Mouse (Mus musculus) NIH3T3 (cell line): ENCODE results near the gene Hbp1.

ENCODE experiments used
- DNase-seq: peaks from one replicate; pipeline ENCODE4 v3.0.0-alpha.2; 2012; ENCODE audit warnings: low read depth

The Hbp1 gene

GRCm38 (mm10) chr12:31949759-31950658 is at the start of gene Hbp1:
Hbp1 (minus strand) TSS chr12:31950535.
- peak; percentile 100 for DNase-seq

- DNase-seq = no peak
Measured at GRCm38 (mm10) chr12:31998706-31999105, 48.4 kb upstream of the Hbp1 start.

DNA sequence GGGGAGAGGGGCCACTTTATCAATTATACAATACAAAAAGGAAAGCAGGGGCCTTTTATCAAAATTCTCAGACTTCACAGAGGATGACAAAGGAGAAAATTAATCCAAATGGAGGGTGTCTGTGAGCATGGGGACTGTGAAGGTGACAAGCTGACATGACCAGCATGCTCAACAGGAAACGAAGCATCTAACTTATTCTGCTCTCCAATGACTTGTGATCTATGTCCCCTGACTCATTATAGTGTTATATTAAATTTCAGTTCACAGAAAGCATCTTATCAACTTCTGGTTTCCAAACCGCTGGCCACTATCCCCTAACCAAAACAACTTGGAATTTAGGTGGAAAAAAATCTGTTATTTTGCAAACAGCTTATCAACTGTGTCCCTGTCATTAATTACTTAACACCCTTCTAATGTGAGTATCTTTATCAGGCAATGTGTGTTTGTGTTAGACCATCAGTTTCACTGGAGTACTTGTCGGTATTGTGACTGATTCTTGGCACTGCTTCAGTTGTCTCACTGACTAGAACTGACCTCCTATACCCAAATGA is 47.1 kb upstream of the Hbp1 start:
- DNase-seq = no peak

DNA sequence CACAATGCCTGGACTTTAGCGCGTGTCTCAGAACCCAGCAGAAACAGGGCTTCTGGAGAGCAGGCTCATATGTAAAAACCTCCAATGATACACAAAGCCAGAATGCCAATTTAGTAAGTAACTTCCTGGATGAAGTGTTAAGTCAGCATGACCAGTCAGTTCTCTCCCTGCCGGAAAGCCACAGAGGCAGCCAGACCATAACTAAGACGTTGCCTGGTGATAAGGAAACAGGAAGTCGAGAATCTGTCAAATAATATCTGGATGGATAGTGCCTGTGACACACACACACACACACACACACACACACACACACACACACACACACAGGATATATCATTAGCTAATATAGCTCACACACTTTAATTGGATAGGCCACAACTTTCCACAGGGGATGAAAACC is 46.5 kb upstream of the Hbp1 start:
- peak; percentile 65 for DNase-seq

DNA sequence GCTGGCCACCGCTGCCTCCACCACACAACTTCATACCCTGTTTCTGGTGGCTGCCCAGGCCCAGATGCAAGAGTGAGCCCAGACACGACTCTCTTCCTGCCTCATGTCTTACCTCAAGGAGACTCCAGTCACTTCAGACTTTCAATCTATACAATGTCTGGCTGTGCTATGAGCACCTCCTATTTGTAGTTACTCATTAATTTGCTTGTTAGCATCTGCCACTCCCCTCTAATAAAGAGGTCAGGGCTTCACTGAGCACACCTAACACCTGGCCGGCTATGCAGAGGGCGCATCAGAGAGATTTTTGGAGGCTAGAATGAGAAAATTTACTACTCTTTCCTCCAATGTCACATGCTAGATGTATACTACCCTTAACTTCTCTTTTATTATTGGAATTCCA is 40.2 kb upstream of the Hbp1 start:
- DNase-seq = no peak

DNA sequence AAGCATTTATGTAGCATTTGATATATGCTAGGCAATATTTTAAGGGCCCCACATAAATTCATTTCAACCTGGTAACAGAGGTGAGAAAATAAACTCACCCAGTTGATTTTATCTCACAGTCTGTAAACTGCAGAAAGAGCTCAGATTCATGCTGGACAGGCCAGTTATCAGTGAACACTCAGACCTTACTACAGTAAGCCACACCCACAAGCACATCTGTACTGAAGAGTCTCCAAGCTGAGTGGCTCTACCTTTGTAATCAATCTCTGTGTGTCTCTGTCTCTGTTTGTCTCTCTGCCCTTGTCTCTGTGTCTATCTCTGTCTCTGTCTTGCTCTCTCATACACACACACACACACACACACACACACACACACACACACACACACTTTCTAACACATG is 39.4 kb upstream of the Hbp1 start:
- DNase-seq = no peak

DNA sequence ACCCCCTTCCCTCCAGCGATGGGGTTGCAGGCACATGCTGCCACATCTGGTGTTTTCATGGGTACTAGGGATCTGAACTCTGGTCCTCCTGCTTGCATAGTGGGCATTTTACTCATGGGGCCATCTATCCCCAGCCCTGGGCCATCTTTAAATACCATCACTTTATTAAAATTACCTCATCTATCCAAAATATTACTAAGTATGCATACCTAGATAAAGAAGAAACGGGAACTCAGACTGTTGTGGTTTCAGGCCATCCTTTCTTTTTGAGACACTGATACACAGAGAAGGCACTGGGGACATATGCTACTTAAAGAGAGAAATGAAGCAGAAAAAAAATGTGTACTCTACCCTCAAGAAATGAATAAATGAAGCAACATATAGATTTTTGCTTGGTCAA is 36.1 kb upstream of the Hbp1 start:
- no peak for DNase-seq

DNA sequence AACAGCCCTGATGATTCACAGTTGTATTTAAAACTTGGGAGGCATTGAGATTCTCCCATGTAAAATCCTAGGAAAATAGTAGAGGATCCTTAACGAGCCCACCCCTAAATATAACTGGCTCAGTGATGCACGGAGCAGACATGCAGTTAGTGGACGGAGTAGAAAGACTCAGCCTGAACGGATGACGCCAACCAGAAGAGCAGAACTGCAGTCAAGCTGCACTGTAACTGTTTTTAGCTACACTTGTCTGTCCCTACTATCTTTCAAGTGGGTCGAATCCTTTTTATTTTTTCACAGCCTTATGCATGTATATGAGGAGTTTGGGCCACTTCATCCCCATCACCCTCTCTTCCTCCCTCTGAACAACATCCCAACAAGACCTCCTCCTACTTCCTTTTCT is 35.4 kb upstream of the Hbp1 start:
- no peak for DNase-seq

- DNase-seq = no peak
Measured at GRCm38 (mm10) chr12:31984664-31985063, 34.3 kb upstream of the Hbp1 start.

DNA sequence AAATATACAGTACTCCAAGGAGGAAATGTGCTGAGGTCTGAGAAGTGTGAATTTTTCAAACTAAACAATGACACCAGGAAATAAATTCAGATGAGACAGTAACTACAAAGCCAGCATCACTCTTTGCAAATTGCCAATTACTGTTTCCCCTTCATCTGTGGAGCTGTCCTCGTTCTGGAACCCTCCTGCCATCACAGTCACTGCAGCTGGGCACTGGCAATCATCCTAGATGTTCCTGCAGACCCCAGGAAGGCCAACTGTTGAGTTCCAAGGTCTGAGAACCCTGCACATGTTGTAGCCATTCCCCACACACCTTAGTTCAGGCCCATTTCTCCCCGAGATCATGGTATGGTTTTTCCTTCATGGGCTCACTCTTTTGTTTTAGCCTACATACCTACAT is 33.9 kb upstream of the Hbp1 start:
- DNase-seq = no peak

DNA sequence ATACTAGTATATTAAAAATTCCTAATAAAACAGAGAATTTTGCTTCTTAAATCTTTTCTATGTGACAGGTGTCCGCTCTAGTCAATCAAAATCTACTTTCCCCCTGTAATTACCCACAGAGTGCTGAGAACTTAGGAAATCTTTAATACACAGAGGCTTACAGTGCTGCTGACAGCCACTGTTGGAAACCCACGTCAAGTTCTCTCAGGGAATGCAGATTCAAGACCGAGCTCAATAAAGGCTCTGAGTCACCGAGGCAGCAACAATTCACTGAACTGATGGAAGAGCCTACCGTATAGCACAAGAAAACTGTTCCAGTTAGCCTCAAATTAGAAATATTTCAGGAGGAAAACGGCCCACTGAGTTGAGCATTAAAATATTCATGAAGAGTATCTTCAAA is 33.4 kb upstream of the Hbp1 start:
- no peak for DNase-seq

- no peak for DNase-seq
Measured at GRCm38 (mm10) chr12:31983238-31983637, 32.9 kb upstream of the Hbp1 start.

- no peak for DNase-seq
Measured at GRCm38 (mm10) chr12:31977613-31978195, 27.4 kb upstream of the Hbp1 start.

- DNase-seq = peak; percentile 32
Measured at GRCm38 (mm10) chr12:31976544-31976943, 26.2 kb upstream of the Hbp1 start.

DNA sequence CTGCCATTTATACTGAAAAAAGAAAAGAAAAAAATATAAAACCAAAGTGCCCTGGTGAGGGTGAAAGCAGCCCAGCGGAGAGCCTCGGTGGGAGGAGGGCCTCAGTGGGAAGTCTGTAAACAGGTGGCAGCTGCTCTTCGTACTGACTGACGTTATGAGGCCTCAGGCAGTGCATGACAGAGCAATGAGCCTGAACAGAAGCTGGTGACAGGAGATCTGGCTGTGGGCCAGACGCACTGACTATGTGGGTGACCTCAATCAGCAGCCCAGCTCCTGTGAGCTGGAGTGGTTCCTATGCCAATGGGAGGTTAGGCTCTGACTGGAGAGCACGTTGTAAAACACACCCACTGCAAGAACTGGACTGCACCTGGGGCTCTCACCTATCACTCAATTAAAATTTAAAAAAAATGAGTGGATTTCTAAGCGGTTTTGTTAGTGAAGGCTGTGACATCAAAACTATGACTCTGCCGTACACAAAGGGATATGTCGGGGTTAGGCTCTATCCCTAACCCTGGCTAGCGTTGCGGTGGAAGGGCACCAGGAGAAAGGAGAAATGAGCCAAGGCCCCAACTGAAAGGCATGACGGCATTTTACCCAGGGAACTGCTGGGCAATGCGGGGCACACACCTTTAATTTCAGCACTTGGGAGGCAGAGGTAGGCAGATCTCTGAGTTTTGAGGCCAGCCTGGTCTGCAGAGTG is 23.3 kb upstream of the Hbp1 start:
- DNase-seq = no peak

DNA sequence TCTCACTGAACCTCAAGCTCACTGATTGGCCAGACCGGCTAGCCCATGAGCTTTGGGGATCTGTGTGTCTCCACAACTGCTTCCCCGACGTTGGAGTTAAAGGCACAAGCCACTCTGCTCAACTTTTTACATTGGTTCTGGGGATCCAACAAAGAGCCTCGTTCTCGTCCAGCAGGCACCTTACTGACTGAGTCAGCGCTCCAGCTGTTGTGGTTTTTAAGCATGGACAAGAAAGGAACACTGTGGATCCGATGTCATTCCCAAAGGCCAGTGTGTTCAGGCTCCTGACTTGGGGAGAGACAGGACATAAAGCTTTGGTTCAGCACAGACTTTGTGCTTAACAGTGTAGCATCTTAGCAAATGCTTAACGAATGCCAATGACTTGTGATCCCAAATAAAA is 21.2 kb upstream of the Hbp1 start:
- DNase-seq = no peak

DNA sequence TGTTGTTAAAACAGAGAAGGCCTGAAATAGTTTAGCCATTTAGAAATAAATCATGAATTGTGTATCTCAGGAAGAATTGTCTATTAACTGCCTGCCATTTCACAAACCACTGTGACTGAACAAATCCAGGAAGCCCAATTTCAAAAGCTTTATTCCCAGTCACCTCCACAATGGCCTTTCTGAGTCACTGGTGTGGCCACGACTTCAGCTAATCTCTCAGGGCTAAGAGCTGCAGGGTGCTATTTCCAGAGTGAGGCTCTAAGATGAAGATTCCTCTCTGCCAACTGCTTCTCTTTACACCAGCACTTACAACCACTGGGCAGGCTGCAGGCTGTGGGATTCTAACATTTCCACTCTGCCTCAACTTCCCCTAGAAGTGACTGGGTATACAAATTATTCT is 18.8 kb upstream of the Hbp1 start:
- DNase-seq = no peak

DNA sequence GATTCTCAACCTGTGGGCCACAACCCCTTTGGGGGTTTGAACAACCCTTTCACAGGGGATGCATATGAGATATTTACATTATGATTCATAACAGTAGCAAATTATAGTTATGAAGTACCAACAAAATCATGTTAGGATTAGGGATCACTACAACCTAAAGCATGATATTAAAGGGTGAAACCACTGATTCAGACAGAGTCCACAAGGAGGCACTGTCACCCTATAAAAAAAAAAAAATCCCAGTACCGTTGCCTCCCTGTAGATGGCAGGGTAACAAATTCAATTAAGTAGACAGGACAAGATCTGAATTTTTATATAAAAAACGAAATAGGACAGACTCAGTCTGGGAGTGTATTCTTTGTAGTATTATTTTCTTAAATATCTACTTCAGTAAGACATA is 17.2 kb upstream of the Hbp1 start:
- DNase-seq = peak; percentile 86

GRCm38 (mm10) chr12:31966405-31966804 is 16.1 kb upstream of the Hbp1 start:
- DNase-seq = no peak

DNA sequence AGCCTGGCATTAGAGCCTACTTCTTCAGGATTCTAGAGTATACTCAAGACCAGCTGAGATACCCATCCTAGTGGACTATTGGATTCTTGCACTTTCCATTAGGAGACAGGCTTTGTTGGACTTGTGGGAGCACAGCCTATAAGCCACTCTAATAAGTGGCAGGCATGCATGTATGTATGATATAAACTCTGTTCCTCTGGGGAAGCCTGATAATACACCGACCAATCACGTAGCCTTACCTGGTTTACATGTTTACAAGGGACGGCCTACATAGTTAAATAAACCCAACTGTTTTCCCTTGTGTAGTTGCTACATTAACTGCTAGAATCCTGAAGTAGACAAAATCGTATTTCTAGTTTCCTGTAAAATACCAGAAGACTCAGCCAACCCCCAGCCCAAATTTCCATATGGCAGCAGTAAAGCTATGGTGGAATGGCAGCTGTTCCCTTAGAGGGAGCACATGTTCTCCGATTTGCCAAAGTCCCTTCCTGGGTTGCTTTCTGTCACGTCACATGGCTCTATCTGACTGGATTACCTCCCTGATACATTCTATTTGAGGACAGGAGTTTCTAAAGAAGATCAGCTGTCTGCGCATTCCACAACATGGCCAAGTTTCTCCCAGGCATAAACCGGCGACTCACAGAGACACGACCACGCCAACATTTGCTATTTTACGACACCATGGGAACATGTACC is 15.3 kb upstream of the Hbp1 start:
- DNase-seq = no peak

- no peak for DNase-seq
Measured at GRCm38 (mm10) chr12:31964074-31964473, 13.7 kb upstream of the Hbp1 start.

GRCm38 (mm10) chr12:31955843-31956242 is 5.5 kb upstream of the Hbp1 start:
- no peak for DNase-seq
